Mouse (Mus musculus) heart, adult 2 months (tissue): ENCODE measurements around the gene Arhgef6. TPM values are rescaled to one million over a fixed set of nuclear protein-coding genes. Genes with fewer than 3 reads are reported as not detected.

Experiments
- DNase-seq, 2 experiments: peaks; one replicate each; pipeline ENCODE4 v3.0.0; 2021
- H3K27ac ChIP-seq: fragments of 200-600 bp; 2 replicates; pipeline ENCODE4 v1.8.1; 2022
- H3K27me3 ChIP-seq: fragments of 200-500 bp; 2 replicates; pipeline ENCODE4 v1.6.1; 2012; ENCODE audit warnings: mild to moderate bottlenecking, low read length, inconsistent platforms, mixed read lengths; ENCODE audit not compliant: control insufficient read depth, insufficient read depth
- H3K36me3 ChIP-seq: fragments of 200-500 bp; 2 replicates; pipeline ENCODE4 v1.6.1; 2012; ENCODE audit warnings: low read length, inconsistent platforms; ENCODE audit not compliant: control insufficient read depth, insufficient read depth
- H3K4me1 ChIP-seq: fragments of 200-500 bp; 2 replicates; pipeline ENCODE4 v1.6.1; 2011; ENCODE audit warnings: low read length; ENCODE audit not compliant: control insufficient read depth, insufficient read depth
- H3K4me3 ChIP-seq: fragments of 200-600 bp; 2 replicates; pipeline ENCODE4 v1.8.1; 2022
- H3K79me2 ChIP-seq: fragments of 200-500 bp; replicated peaks from 2 replicates; pipeline ENCODE4 v1.6.1; 2012; ENCODE audit warnings: mild to moderate bottlenecking, inconsistent platforms, low read length, moderate library complexity, mixed read lengths; ENCODE audit not compliant: control insufficient read depth, insufficient read depth
- H3K9ac ChIP-seq: fragments of 200-500 bp; 2 replicates; pipeline ENCODE4 v1.6.1; 2012; ENCODE audit warnings: low read depth, mild to moderate bottlenecking, control low read depth, inconsistent platforms, low read length, mixed read lengths
- CTCF ChIP-seq: fragments of 200-600 bp; IDR thresholded peaks from 2 replicates; pipeline ENCODE4 v1.8.1; 2022; ENCODE audit warnings: antibody characterized with exemption, mild to moderate bottlenecking, moderate library complexity
- EP300 ChIP-seq: fragments of 200-500 bp; IDR thresholded peaks from 2 replicates; pipeline ENCODE4 v1.6.1; 2011; ENCODE audit warnings: low read depth, low read length, control low read depth; ENCODE audit not compliant: insufficient read depth
- POLR2A ChIP-seq: fragments of 200-500 bp; IDR thresholded peaks from 2 replicates; pipeline ENCODE4 v1.6.1; 2011; ENCODE audit warnings: mild to moderate bottlenecking, low read depth, low read length, control low read depth; ENCODE audit not compliant: insufficient read depth
- WGBS: fragments of 180-500 bp; shearing (Covaris S2); methylation state at CpG from one replicate; pipeline ENCODE4 v1.1.7; 2018; 5-methylcytosine and 5-hydroxymethylcytosine counted together
- intact Hi-C: fragments of 180-260 bp; cut with DNase I; formaldehyde crosslinking; loops from one replicate; pipeline ENCODE4 v1.15.1; 2025
- polyA plus RNA-seq: library from polyadenylated mRNA; depleted of rRNA; stranded (reverse); fragments of >200 nt; gene quantifications from 2 replicates; pipeline ENCODE4 v1.2.3, GENCODE M21; 2012
- total RNA-seq, 2 experiments: library from RNA; stranded (reverse); gene quantifications; 2 replicates each; pipeline ENCODE4 v1.2.3; 2021

Arhgef6 gene
- total and polyA plus RNA-seq, 3 experiments = 38.2 to 64.2 (median 61.5) TPM

DNA sequence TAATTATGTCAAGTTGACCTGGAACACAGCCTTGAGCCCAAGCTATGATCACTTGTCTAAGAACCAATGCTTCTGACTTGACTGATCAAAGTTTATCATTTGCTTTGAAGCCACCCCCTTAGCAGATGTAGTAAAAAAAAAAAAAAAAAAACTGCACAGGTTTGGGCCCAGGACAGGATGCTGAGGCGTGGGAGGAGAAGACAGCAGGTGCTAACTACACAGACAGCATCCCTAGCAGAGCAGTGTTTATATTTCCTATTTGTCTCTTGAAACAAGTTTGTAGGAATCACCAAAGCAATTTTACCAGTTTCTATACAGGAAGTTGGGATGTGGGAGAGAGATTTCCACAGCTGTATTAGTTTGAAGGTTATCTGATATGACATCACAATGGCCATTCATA lies 127.9 kb downstream of the Arhgef6 start:
- TF ChIP-seq POLR2A = no peak
- TF ChIP-seq CTCF = no peak
- TF ChIP-seq EP300 = no peak
- Histone ChIP-seq H3K27me3 (no peaks in the 10 kb centered on the region), H3K4me3 (no peak overlapping the region), H3K79me2 (no peaks in the 10 kb centered on the region), H3K27ac (no peak overlapping the region), H3K36me3 (no peaks in the 10 kb centered on the region), H3K9ac (no peak overlapping the region), H3K4me1 (no peaks in the 10 kb centered on the region)
- 85% methylated on average over 1 of the region's 1 CpGs for WGBS
- no peak for DNase-seq
- intact Hi-C loops = no loop called here

DNA sequence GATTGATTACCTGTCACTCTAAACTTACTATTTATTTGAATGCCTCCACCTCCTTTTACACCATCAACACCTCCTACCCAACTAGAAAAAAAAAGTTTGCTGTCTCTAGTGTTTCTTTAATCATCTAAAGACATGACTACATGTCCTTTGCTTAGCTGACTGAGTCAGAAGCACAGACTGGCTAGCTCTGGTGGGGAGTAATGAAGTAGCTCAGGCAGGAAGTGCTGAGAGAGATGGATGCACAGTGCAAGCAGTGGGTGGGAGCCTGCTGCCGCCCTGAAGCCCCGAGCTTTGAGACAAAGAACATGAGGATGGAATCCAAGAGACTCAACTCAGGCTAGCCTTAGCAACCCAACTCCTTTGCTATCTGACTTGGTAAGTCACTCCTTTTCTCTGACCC lies 138.1 kb downstream of the Arhgef6 start:
- H3K36me3 ChIP-seq = no peaks in the 10 kb centered on the region
- no peak for DNase-seq
- no peaks in the 10 kb centered on the region for H3K27me3 ChIP-seq
- TF ChIP-seq CTCF = no peak
- TF ChIP-seq POLR2A = no peak
- TF ChIP-seq EP300 = no peak
- no peaks in the 10 kb centered on the region for H3K4me1 ChIP-seq
- no peaks in the 10 kb centered on the region for H3K79me2 ChIP-seq
- intact Hi-C loops = no loop called here
- no peak overlapping the region for H3K4me3 ChIP-seq
- H3K27ac ChIP-seq = no peak overlapping the region
- H3K9ac ChIP-seq = no peak overlapping the region
- WGBS = 65% methylated on average over 2 of the region's 2 CpGs

DNA sequence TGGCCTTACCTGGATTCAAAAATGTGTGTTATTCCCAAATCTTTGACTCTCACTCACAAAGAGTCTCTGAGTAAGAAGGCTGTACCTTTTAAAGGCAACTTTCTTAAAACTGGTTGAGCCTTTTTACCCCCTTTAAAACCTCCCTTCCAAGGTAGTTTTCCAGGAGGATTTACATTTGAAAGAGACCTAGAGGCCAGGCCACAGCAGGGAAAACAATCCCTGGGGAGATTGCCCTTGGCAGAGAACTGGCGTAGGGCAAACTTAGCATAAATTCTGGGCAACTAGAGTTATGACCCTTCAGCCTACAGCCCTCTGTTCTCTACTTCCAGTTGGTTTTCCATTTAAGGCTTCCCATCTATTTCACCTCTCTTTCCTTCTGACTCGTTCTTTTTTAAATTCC lies 140.5 kb downstream of the Arhgef6 start:
- intact Hi-C loops = no loop called here
- TF ChIP-seq EP300 = no peak
- TF ChIP-seq POLR2A = no peak
- TF ChIP-seq CTCF = no peak
- Histone ChIP-seq H3K4me1 (no peaks in the 10 kb centered on the region), H3K27me3 (no peaks in the 10 kb centered on the region), H3K36me3 (no peaks in the 10 kb centered on the region), H3K79me2 (no peaks in the 10 kb centered on the region), H3K27ac (no peak overlapping the region), H3K4me3 (no peak overlapping the region), H3K9ac (no peak overlapping the region)
- no peak for DNase-seq
- 49% methylated on average over 2 of the region's 2 CpGs for WGBS

DNA sequence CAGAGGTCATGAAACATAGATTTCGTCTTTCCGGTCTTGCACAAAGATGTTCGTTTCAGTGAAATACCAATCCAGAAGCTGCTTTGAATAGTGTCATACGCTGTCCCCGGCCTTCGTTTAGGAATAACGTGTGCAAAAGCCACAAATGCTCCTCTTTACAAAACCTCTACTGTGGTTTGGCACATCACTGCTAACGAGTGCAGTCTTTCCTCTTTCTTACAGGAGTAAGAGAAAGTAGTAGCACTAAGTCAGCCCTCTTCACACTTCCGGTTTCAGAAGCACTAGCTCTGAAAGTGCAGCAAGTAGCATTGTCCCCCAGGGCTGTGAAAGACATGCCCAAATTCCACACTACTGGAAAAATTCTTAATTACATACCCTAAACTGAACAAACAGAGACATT lies 142.2 kb downstream of the Arhgef6 start:
- H3K9ac ChIP-seq = no peak overlapping the region
- intact Hi-C loops = no loop called here
- no peak overlapping the region for H3K27ac ChIP-seq
- no peaks in the 10 kb centered on the region for H3K79me2 ChIP-seq
- no peak overlapping the region for H3K4me3 ChIP-seq
- no peaks in the 10 kb centered on the region for H3K36me3 ChIP-seq
- WGBS = 80% methylated on average over 9 of the region's 9 CpGs
- no peak for TF ChIP-seq POLR2A
- no peak for DNase-seq
- no peaks in the 10 kb centered on the region for H3K4me1 ChIP-seq
- no peaks in the 10 kb centered on the region for H3K27me3 ChIP-seq

DNA sequence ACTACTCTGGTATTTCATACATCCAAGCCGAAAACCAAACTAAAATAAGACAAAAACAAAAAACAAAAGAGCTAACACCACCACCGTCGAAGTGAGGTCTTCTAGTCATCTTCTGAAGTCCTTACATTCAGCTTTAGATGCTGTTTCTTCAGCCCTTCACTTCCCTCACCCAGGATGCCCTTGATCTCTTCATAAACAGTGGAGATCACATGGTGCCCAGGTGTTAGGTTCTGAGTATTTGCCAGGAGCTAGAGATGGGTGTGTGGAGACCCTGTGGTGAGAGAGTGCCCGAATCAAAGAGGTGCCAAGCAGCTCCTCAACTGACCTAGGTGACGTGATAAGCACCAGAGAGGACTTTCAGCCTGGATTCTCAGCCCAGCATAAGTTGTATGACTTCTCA lies 149.2 kb downstream of the Arhgef6 start:
- Histone ChIP-seq H3K79me2 (no peaks in the 10 kb centered on the region), H3K27me3 (no peaks in the 10 kb centered on the region), H3K27ac (no peak overlapping the region), H3K4me1 (no peaks in the 10 kb centered on the region), H3K9ac (no peak overlapping the region), H3K4me3 (no peak overlapping the region), H3K36me3 (no peaks in the 10 kb centered on the region)
- TF ChIP-seq POLR2A = no peak
- no peak for TF ChIP-seq EP300
- no peak for TF ChIP-seq CTCF
- intact Hi-C loops = no loop called here
- DNase-seq = no peak
- WGBS = 70% methylated on average over 5 of the region's 5 CpGs

DNA sequence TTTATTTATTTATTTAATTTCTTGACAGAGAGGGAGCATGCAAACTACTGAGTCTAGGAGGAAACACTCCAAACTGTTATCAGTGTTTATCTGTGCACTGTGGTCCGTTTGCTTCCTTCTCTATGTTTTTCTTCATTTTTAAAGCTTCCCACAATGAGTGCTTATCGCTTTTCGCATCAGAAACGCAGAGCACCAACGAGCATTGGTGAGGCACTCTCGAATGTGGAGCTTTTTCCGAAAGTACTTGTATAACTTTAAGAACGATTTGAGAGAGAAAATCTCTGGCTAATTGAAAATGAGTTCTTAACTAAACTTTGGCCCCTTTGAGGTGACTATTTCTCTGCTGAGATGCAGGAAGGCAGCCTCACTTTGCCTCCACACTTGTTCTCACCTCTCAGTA lies 151.2 kb downstream of the Arhgef6 start:
- intact Hi-C loops = no loop called here
- Histone ChIP-seq H3K4me1 (no peaks in the 10 kb centered on the region), H3K79me2 (no peaks in the 10 kb centered on the region), H3K27ac (no peak overlapping the region), H3K9ac (no peak overlapping the region), H3K36me3 (no peaks in the 10 kb centered on the region), H3K27me3 (no peaks in the 10 kb centered on the region), H3K4me3 (no peak overlapping the region)
- no peak for TF ChIP-seq POLR2A
- TF ChIP-seq CTCF = no peak
- no peak for DNase-seq
- WGBS = 63% methylated on average over 8 of the region's 8 CpGs

DNA sequence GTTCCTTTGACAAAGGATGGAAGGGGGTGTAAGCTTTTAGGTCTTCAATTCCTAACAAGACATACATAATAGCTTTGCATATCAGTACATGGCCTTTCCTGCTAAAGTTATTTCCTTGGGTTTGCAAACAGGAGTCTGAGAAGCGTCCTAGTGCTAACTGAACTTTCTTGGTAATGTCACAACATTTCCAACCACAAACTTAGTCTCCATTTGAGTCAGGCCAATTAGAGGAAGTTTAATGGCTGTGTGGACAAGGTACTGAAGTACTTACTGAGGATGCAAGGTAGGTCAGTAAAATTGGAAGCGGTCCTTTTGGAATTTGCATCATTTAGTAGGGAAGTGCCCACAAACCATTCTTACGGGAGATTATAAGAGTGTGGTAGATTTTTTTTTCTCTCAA lies 155.2 kb downstream of the Arhgef6 start:
- H3K27me3 ChIP-seq = no peaks in the 10 kb centered on the region
- no peaks in the 10 kb centered on the region for H3K4me1 ChIP-seq
- H3K36me3 ChIP-seq = no peaks in the 10 kb centered on the region
- no peak overlapping the region for H3K27ac ChIP-seq
- no peaks in the 10 kb centered on the region for H3K79me2 ChIP-seq
- H3K4me3 ChIP-seq = no peak overlapping the region
- intact Hi-C loops = no loop called here
- TF ChIP-seq EP300 (no peak), POLR2A (no peak), CTCF (no peak)
- WGBS = 83% methylated on average over 3 of the region's 3 CpGs
- DNase-seq = no peak
- H3K9ac ChIP-seq = no peak overlapping the region
